Mouse (Mus musculus) left cerebral cortex, postnatal 36 days (tissue): Measurements from ENCODE around the gene Racgap1. TPM values are rescaled to one million over a fixed set of nuclear protein-coding genes. Genes with fewer than 3 reads are reported as not detected.
A peak's percentile ranks its signal among the peaks of the same experiment; 100 is the strongest.

Source experiments
- DNase-seq, 2 experiments: peaks; one replicate each; pipeline ENCODE4 v3.0.0; 2021 to 2022; ENCODE audit warnings: low spot score in 2 of 2, mixed read lengths in 1 of 2
- intact Hi-C: fragments of 180-260 bp; cut with DNase I; formaldehyde crosslinking; loops from one replicate; pipeline ENCODE4 v1.15.1; 2025
- total RNA-seq, 2 experiments: library from RNA; stranded (reverse); gene quantifications; 2 replicates each; pipeline ENCODE4 v1.2.3; 2021

The Racgap1 gene
- total RNA-seq, 2 experiments from 2014 or later: 8.3 to 10.1 TPM

DNA sequence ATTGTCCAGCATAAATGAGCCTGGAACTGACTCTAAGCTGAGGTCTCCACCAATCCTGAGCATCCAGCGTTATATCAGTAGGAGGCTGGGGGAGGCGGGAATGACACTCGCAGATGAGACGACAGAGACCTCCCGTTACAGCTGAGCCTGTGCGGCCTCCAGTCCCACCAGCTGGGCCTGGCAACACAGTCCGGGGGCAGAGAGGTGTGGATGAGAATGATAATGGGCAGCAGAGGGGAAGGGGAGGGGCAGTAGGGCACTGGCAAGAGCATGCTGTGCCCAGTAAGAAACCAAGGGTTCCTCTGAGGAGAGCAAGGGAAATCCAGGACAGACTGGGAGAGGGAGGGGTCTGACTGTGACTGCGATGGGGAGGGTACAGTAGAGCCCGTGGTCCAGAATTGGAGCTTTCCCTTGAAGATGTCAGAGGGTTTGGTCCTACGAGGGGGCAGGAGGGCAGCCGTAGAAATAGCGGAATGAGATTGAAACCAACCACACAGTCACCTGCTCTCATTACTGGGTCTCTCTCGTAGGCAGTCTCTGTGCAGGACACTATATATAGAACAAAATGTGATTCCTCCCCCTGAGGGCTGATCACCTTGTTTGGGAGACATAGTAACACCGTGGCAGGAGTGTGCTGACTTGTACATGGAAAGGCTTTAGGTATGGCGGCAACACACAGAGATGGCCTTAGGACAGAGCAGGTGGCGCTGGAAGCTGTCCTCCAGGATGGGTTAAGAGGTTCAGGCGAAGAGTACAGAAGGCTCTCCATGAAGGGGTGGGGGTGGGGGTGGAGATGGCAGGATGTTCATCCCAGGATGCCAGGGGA lies 52.0 kb downstream of the Racgap1 start:
- intact Hi-C loops: loop anchor here (5.0 kb wide), 2 partner anchors 178 to 313 kb away; no protein-coding TSS in a partner anchor
- no peak for DNase-seq

DNA sequence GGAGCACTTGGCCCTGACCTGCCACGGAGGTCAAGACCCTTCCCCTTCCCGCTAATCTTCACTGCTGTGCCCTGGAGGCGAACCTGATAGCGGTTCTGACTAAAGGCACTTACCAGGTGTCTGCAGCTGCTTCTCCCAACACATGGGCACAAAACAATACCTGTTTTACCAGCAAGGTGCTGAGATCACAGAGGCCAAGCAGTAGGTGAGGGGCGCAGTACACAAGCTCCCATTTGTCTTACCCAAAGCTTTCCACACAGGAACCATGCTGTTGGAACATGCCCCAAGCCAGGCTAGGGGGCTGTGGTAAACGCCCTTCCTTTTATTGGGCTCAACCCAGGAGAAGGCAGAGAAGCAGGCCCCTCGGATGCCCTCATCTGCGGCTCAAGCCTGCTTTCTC lies 53.9 kb downstream of the Racgap1 start:
- no peak for DNase-seq
- intact Hi-C loops: loop anchor here (5.0 kb wide), 2 partner anchors 180 to 315 kb away; no protein-coding TSS in a partner anchor

DNA sequence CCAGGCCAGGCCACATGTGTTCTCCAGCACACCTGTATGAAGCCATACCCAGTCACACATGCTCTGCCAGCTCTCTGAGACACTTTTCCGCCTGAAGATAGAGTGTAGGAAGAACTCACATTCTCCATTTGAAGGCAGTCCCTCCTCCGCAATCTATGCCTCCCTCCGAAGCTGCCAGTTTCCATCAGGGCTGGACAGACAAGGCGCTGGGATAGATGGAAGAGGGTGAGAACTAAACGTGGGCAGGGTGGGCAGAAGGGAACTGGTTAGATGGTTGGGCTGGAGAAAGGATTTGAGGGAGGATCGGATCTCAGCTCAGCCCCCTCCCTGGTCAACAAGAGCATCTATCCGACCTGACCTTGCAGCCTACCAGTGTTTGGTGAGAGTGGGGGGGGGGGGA lies 54.6 kb downstream of the Racgap1 start:
- no peak for DNase-seq
- intact Hi-C loops: loop anchor here (1.0 to 5.0 kb wide), 5 partner anchors 72 to 315 kb away; no protein-coding TSS in a partner anchor

DNA sequence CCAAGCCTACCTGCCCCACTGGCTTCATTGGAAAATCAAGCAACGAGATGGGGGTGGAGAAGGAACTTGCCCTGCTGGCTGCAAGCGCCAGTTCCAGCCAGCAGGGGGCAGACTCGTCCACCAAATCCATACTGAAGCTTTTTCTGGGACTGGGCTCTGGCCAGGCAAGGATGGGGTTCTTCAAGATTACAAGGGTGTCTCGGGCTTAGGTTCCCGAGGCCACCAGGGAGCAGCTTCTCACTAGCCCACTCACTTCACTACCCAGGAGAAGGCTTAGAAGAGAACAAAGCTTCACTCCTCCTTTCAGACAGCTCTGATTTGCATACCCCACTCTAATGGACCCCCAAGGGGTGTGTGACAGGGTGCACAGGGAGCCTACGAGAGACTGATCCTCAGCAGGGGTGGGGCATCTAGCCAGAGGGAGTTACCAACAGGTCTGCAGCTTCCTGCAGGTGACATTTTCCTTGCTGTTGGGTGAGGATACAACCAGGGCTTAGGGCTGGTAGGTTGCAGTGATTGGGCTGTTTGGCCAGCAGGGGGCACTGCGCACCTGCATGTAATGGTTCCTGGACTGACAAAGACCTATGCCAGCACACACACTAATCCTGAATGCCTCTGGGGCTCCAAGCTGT lies 55.3 kb downstream of the Racgap1 start:
- peak; percentile 88 to 89 for DNase-seq
- intact Hi-C loops: loop anchor here (1.0 to 5.0 kb wide), 5 partner anchors 73 to 316 kb away; no protein-coding TSS in a partner anchor

DNA sequence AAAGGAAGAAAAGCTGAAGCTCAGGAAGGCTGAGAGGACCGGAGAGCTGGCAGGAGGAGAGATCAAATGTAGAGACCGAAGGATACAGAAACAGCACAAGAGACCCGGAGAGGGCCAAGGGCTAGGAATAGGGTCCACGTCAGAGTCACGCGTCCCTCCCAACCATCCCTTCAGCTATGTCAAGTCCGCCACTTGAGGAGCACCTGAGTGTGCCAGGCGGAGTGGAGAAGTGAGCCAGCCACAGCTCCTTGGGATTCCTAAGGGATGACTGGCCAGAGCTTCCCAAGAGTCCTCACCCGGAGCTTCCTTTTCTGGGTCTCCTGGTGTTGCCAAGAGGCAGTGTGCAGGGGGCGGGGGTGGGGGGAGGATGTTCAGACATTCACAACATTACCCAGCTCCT lies 56.5 kb downstream of the Racgap1 start:
- intact Hi-C loops: loop anchor here (5.0 kb wide), 2 partner anchors 182 to 317 kb away; no protein-coding TSS in a partner anchor
- DNase-seq: no peak

DNA sequence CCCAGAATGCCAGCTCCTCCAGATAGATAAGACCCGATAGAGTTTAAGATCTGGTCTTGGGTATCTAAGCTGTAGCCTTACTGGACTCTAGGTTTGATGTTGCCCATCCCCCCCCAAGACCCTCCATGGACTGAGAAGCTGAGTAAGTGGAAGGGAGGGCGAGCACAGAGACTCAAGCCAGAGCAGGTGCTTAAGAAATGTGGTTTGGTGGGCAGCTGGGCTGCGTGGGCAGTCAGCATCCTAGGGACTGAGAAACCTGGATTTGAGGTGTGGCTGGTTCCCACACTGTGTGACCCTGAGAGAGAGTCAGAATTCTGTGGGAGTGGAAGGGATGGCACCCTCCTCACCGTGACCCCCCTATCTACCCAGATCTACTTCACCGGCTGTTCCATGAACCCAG lies 58.6 kb downstream of the Racgap1 start:
- no peak for DNase-seq
- intact Hi-C loops: no loop called here

DNA sequence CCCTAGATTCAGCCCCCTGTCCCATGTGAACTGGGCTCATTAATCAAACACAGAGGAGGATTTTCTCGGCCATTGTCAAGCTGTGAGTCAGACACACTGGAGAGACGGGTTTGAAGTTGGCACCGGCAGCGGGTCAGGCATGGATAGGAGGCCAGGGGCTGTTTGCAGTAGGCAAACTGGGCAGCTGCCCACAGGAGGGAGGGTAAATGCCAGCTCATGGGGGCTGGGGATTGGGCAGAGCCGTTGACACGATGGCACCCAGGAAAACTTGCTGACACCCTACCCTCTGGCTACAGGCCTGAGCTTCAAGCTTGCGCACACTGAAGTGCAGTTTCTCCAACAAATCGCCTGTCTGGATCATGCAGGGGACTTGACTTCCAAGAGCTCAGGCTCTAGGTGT lies 59.3 kb downstream of the Racgap1 start:
- intact Hi-C loops: no loop called here
- DNase-seq: no peak

DNA sequence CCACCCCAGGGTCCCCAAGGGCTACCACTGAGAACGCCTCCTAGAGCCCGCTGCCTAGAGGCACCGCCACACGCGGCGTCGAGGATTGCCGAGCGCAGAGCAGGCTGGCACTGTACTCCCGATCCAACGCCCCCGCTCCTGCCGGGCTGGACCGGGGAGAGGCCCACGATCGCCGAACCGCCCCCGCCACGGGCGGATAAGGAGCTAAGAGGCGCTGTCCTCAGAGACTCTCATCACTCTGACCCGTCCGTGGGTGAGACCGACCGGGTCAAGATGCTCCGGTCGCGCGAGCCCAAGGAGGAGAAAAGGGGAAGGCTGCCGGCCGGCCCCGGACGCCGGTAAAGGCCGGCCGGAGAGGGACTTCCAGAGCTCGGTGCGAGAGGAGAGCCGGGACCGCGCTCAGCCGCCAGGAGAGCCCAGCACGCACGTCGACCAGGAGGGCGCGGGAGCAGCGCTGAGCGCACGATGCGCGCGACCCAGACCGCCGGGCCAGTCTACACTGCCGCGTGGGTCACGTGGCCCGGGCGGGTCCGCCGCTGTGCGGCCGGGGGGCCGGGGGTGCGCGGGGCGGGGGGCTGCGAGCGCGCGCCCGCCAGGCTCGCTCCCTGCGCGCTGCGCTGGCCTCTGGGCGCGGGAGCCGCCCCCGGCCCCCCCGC lies 60.9 kb downstream of the Racgap1 start, which contains the start of gene Aqp5:
Gene Aqp5 (plus strand): TSS at position 354 of the 656 bp plus-strand sequence.
- intact Hi-C loops: no loop called here

DNA sequence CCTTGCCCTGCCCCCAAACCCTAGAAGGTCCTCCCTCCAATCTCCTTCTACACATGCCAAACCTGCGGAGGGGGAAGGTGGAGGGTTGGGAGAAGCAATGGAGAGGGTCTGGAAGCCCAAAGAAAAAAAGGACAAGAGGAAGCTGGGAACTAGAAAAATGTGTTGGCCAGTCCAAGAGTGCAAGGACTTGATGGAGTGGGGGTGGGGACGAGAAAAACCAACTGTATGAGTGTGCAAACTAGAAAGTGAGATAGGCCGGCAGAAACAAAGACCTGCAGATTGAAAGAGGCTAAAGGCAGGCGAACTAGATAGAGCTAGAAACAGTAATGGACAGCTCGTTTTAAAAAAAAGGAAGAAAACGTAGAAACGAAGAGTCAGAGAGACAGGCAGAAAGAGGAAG lies 61.8 kb downstream of the Racgap1 start:
- DNase-seq: no peak
- intact Hi-C loops: no loop called here

More for the DNA sequence above, 60.9 kb downstream of the Racgap1 start, which contains the start of gene Aqp5:
- no peak for DNase-seq

DNA sequence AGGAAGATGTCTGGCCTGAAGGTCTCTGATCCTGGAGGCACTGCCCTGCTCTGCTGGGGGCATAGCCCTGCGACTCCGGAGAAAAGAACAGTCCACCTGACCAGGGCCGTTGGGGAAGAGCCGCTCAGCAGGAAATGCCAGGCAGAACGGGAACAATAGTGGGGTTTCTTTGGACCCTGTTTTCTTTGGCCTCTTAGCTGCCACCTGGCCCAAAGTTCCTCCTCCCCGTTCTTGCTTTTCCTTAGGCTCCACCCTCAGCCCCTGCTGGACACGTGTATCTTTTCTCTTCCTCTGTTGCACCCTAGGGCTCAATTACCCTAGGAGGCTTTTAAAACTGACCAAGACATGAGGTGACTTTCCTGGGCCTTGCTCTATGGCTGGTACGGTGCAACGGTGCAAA lies 62.2 kb downstream of the Racgap1 start:
- intact Hi-C loops: no loop called here
- no peak for DNase-seq

DNA sequence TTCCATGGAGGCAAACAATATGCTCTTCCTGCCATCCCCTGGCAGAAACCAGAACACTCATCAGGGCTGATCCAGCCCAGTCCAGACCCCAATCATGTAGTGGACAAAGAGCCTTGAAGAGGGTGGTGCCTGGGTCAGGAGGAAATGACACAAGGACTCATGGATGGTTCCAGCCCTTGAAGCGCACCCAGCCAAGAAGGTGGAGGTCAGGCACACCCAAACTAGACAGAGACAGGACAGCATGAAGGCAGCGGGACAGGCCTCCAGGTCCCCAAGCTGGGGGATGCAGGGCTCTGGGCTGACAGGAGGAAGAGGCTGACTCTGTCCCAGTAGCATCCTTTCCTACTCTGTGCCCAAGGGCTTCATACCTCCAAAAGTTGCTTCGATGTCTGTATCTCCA lies 64.9 kb downstream of the Racgap1 start:
- intact Hi-C loops: no loop called here
- no peak for DNase-seq

DNA sequence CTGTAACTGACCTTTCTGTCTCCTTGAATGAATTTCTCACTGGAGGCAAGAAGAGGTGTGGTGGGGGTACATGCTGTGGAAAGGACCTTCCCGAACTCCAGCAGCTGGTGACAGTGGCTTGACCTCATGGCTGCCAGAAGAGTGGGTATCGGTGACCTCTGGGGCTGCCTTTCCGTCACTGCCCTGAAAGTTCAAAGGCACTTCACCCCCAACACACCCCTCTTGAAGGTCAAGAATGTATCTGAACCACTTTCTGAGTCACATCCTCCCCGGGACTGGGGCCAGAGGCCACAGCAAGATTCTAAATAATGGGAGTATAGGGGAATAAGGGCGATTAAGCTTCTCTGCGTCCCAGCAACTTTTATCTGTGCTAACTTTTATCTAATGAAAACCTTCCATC lies 65.7 kb downstream of the Racgap1 start:
- no peak for DNase-seq

DNA sequence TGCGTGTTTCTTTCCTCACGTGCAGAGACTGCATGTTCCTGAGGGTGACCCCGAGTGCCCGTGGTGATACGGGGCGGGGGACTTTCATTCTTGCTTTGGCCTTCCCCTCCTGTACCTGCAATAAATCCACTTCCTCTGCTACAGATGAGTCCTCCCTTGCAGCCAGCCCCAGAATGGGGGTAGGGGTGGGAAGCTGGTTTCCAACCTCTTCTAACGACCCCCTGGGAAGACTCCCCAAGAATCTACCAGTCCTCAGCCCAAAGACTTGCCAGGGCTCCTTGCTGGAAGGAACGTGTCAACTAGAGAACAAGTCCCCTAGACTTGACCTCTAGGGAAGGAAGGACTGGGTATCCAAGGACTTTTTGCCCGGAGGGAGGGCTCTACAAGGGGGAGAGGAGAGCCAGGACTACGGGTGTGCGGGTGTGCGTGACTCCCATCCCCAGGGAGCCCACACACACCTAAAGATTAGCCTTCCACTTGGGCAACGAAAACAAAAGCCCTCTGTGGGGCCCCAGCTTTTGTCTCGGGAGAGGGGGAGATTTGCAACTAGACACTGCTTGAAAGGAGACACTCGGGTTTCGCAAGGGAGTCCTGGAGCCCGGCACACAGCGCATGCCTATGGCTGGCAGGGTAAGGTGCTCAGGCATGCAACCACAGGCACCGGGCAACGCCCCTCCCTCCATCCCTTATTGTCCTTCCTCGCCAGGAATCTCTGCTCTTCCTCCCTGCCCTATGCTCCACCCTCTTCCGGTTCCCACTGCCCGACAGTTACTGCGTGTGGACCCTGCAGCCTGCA lies 66.9 kb downstream of the Racgap1 start:
- intact Hi-C loops: no loop called here
- DNase-seq: no peak

More for the DNA sequence above, 65.7 kb downstream of the Racgap1 start:
- intact Hi-C loops: no loop called here

DNA sequence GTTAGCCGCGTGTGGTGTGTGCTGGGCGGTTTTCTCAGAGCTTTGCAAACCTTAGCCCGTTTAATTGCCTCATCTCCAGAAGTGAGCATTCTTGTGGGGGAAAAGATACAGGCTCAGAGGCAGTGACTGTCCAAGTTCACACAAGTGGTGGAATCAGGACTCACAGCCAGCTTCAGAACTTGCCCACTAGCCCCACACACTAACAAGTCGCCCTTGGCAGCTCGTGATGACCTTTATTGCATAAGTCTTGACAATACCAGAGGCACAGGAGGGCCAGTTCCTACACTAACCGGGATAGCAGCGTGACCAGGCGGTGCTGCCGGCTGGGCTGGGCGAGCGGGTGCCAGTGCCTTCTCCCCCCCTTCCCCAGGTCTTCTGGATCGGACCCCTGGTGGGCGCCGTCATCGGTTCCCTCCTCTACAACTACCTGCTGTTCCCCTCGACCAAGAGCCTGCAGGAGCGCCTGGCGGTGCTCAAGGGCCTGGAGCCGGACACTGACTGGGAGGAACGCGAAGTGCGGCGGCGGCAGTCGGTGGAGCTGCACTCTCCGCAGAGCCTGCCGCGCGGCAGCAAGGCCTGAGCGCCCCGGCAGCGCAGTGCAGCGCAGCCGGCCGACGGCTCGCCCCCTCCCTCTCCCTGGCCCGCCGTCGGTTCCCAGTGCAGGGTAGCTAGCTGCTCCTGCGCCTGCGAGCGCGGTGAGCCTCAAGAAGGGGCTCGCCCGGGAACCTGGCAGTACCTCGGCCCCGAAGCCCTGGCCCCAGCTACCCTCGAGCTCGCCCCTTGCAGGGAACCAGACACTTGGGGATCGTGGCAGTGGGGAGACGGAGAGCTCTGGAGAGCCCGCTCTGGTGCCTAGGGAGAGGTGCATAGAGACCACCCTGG lies 67.8 kb downstream of the Racgap1 start:
- intact Hi-C loops: no loop called here
- DNase-seq: no peak

DNA sequence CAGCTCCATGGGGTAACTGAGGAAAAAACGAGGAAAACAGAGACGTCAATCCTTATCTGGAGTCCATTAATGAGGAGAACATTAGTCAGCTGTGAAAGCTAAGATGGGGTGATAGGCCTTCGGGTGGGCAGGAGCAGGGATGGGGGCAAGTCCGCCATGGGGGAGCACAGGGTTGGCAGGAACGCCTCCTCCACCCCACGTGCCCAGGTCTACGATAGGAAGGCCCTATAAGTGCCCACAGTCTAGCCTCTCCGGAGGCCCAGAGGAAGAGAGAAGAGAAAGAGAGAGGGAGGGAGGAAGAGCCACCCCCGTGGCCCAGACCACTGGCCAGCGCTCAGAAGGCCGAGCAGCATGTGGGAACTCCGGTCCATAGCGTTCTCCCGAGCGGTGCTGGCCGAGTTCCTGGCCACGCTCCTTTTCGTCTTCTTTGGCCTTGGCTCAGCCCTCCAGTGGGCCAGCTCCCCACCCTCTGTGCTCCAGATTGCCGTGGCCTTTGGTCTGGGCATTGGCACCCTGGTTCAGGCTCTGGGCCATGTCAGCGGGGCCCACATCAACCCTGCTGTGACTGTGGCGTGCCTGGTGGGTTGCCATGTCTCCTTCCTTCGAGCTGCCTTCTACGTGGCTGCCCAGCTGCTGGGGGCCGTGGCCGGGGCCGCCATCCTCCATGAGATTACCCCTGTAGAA lies 72.5 kb downstream of the Racgap1 start, which contains the start of gene Aqp2:
Gene Aqp2 (plus strand): TSS at position 254 of the 684 bp plus-strand sequence.
- DNase-seq: no peak
- intact Hi-C loops: no loop called here
